Mouse (Mus musculus) cerebellum, adult 2 months (tissue): Measurements from ENCODE around the gene Pik3ap1. TPM values are rescaled to one million over a fixed set of nuclear protein-coding genes. Genes with fewer than 3 reads are reported as not detected.

Source experiments
- DNase-seq, 2 experiments: peaks; one replicate each; pipeline ENCODE4 v3.0.0; 2021
- H3K27ac ChIP-seq: fragments of 200-500 bp; 2 replicates; pipeline ENCODE4 v1.5.1; 2012; ENCODE audit warnings: low read length, control low read depth, inconsistent platforms; ENCODE audit not compliant: insufficient read depth
- H3K27me3 ChIP-seq: fragments of 200-500 bp; 2 replicates; pipeline ENCODE4 v1.6.1; 2012; ENCODE audit warnings: inconsistent platforms, mild to moderate bottlenecking, low read length, moderate library complexity; ENCODE audit not compliant: control insufficient read depth, insufficient read depth
- H3K4me1 ChIP-seq: fragments of 200-500 bp; 2 replicates; pipeline ENCODE4 v1.6.1; 2011; ENCODE audit warnings: low read length; ENCODE audit not compliant: control insufficient read depth, insufficient read depth
- H3K4me3 ChIP-seq: fragments of 200-500 bp; replicated peaks from 2 replicates; pipeline ENCODE3; 2011; ENCODE audit warnings: mild to moderate bottlenecking, low read depth, low read length, control low read depth; ENCODE audit not compliant: insufficient read depth
- CTCF ChIP-seq: fragments of 200-500 bp; IDR thresholded peaks from 2 replicates; pipeline ENCODE4 v1.5.1; 2011; ENCODE audit warnings: low read depth, mild to moderate bottlenecking, control low read depth, low read length, moderate library complexity, borderline replicate concordance; ENCODE audit not compliant: insufficient read depth
- POLR2A ChIP-seq: fragments of 200-500 bp; IDR thresholded peaks from 2 replicates; pipeline ENCODE4 v1.6.1; 2011; ENCODE audit warnings: low read length, control low read depth, borderline replicate concordance; ENCODE audit not compliant: insufficient read depth
- WGBS: fragments of 180-500 bp; shearing (Covaris S2); methylation state at CpG from one replicate; pipeline ENCODE4 v1.1.7; 2018; 5-methylcytosine and 5-hydroxymethylcytosine counted together
- polyA plus RNA-seq: library from polyadenylated mRNA; depleted of rRNA; stranded (reverse); fragments of >200 nt; gene quantifications from 2 replicates; pipeline ENCODE4 v1.2.3, GENCODE M21; 2012

Pik3ap1 gene
- polyA plus RNA-seq, 1 experiment, result 0.70 TPM

DNA sequence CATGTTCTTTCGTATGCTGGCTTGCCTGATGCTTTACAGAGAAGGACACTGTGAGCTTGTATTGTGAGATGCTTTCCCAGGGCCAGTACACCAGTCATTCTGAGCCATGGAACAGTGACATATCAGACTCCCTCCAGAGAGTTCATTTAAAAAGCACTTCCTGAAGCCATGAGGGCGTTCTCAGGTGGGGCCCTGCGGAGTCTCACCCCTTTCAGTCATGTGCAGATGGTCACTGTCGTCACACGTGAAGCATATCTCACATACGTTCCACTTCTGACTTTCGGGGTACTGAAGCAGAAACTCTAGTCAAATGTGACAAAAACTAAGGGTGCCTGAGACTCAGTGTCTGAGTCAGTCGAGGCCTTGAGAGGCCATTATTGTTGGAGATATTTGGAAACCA, 6.0 kb upstream of the Pik3ap1 start:
- 85% methylated on average over 8 of the region's 8 CpGs for WGBS
- no peaks in the 10 kb centered on the region for H3K4me1 ChIP-seq
- H3K4me3 ChIP-seq, result no peak overlapping the region
- no peaks in the 10 kb centered on the region for H3K27me3 ChIP-seq
- H3K27ac ChIP-seq, result no peak overlapping the region
- no peak for DNase-seq
- TF ChIP-seq CTCF (no peak), POLR2A (no peak)

GRCm38 (mm10) chr19:41389351-41389750, 4.4 kb upstream of the Pik3ap1 start:
- H3K4me3 ChIP-seq, result no peak overlapping the region
- peak in 1 of 2 experiments; percentile 33 for DNase-seq
- H3K4me1 ChIP-seq, result peaks cover 7% of the 10 kb centered on the region; the same call in 1 of the 2 replicates
- TF ChIP-seq POLR2A, result no peak
- TF ChIP-seq CTCF, result no peak
- WGBS, result 36% methylated on average over 6 of the region's 6 CpGs
- H3K27ac ChIP-seq, result no peak overlapping the region
- H3K27me3 ChIP-seq, result no peaks in the 10 kb centered on the region

DNA sequence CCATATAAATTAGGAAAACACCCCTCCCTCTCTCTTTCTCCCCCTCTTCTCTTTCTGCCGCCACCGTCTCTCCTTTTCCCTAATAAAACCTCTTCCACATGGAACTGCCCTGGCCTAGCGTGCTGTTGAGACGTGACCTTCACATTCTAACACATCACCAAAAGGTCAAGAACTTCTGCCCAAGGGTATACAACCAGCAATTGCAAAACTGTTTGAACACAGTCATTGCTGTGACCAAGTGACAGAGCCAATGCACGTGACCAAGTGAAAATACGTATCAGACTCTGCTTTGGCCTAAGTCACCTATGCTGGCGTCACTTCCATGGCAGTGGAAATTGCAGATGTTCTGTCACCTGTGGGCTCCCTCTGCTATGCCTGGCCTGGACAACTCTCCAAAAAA, 3.3 kb upstream of the Pik3ap1 start:
- no peak for TF ChIP-seq POLR2A
- TF ChIP-seq CTCF, result no peak
- no peak overlapping the region for H3K4me3 ChIP-seq
- WGBS, result 96% methylated on average over 7 of the region's 7 CpGs
- H3K4me1 ChIP-seq, result peaks cover 7% of the 10 kb centered on the region; the same call in 1 of the 2 replicates
- no peaks in the 10 kb centered on the region for H3K27me3 ChIP-seq
- DNase-seq, result no peak
- no peak overlapping the region for H3K27ac ChIP-seq

GRCm38 (mm10) chr19:41387262-41387661, 2.4 kb upstream of the Pik3ap1 start:
- no peaks in the 10 kb centered on the region for H3K27me3 ChIP-seq
- H3K4me1 ChIP-seq, result peaks cover 7% of the 10 kb centered on the region; the same call in 1 of the 2 replicates
- H3K27ac ChIP-seq, result no peak overlapping the region
- TF ChIP-seq POLR2A (no peak), CTCF (no peak)
- 88% methylated on average over 2 of the region's 2 CpGs for WGBS
- DNase-seq, result no peak
- no peak overlapping the region for H3K4me3 ChIP-seq

DNA sequence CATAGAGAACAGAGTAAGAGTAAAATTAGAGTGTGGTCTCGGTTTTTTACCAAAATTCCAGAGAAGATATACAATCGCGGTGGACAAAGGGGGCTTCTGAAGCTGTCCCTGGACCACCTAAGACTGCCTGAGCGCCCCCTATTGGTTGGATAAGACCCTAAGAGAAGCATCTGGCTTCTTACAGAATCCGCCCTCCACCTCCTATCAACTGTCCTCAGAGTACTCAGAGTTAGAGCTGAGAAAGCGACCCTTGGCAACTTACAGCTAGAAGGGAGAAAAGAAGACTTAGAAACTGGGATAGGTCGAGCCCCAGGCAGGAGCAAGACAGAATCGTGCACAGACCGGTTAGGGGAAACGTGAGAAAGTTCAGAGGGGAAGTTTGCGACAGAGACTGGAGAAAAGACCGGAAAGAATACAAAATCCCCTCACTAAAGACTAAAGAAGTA, 473 bp downstream of the Pik3ap1 start:
- H3K27ac ChIP-seq, result no peak overlapping the region
- TF ChIP-seq CTCF (no peak), POLR2A (no peak)
- no peak for DNase-seq
- peaks cover 7% of the 10 kb centered on the region; the same call in 1 of the 2 replicates for H3K4me1 ChIP-seq
- no peak overlapping the region for H3K4me3 ChIP-seq
- WGBS, result 19% methylated on average over 12 of the region's 12 CpGs
- H3K27me3 ChIP-seq, result no peaks in the 10 kb centered on the region

DNA sequence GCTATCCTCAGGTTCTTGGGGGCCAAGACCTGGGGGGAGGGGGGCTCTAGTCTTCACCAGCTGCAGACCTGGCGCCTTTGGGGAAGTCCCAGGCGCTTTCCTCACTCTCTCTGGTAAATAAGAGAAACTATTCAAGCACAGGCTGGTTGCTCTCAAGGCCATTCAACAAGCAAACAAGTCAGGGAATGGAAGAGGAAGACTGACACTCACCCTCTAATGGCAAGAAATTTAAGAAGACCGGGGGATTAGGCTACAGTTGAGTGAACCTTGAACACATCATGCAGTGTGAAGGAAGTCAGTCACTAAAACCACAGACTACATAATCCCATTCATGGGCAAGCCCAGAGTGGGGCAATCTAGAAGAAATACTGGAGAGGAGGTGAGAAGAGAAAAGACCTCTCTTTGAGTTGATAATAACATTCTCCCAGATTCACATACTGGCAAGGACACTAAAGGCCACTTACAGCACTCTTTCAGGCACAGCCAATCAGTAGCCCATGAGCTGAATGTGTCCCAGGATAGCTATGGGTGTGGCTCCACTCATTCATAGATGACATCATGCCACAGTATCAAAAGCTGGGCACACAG, 2.4 kb downstream of the Pik3ap1 start:
- no peaks in the 10 kb centered on the region for H3K27me3 ChIP-seq
- no peak for DNase-seq
- no peak overlapping the region for H3K27ac ChIP-seq
- 94% methylated on average over 3 of the region's 3 CpGs for WGBS
- peaks cover 7% of the 10 kb centered on the region; the same call in 1 of the 2 replicates for H3K4me1 ChIP-seq
- TF ChIP-seq CTCF, result no peak
- TF ChIP-seq POLR2A, result no peak
- no peak overlapping the region for H3K4me3 ChIP-seq

DNA sequence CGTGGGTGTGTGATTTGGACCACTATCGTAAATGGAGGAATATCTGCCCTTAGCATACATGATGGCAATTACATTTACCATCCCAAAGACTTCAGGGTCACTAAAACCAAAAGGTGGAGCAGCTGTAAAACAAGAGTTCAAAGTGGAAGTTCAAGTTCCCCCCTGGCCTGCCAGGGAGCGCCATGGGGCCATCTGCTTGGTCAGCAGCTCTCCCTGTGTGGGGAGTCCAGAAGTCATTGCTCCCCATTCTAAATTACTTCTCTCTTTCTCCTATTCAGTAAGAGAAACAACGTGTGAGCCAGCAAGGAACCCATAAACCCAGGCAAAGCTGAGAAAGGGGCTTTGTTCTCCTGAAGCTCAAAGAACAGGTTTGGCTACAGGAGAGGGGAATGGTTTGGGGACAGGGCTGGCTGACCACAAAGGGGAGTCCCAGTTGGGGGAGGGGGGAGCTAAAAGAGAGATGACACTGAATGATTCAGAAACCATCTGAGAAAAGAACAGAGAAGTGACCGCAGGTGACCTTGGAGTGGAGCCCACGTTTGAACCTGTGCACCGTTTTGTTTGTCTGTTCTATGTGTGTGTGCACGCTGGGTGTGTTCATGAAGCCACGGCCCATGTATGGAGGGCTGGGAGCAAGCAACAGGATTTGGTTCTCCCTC, 3.2 kb downstream of the Pik3ap1 start:
- 79% methylated on average over 9 of the region's 9 CpGs for WGBS
- DNase-seq, result no peak

DNA sequence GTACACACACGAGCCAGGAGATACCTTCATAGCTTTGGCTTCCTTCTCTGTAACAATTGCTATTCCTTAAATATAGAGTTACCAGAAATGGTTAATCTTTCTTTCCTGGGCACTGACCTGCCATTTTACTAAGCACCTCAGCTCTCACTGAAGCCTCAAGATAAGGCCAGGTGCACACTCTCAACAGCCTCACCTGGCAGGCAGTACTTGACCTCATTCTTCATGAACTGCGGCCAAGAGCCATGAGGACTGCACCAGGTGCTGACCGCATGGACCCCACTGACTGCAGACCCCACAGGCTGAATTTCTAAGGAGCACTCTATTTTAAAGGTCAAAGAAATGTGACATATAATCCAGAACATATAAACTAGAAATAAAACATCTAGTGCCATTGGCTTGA, 5.7 kb downstream of the Pik3ap1 start:
- DNase-seq, result no peak
- Histone ChIP-seq H3K27ac (no peak overlapping the region), H3K4me3 (no peak overlapping the region), H3K27me3 (no peaks in the 10 kb centered on the region), H3K4me1 (peaks cover 6% of the 10 kb centered on the region)
- WGBS, result 56% methylated on average over 3 of the region's 3 CpGs
- no peak for TF ChIP-seq CTCF
- no peak for TF ChIP-seq POLR2A

More for the DNA sequence above, 3.2 kb downstream of the Pik3ap1 start:
- Histone ChIP-seq H3K4me3 (no peak overlapping the region), H3K4me1 (peaks cover 7% of the 10 kb centered on the region; the same call in 1 of the 2 replicates), H3K27me3 (no peaks in the 10 kb centered on the region), H3K27ac (no peak overlapping the region)
- no peak for TF ChIP-seq POLR2A
- no peak for TF ChIP-seq CTCF
